Mouse (Mus musculus) myocyte (in vitro differentiated cells): ENCODE data around the gene Foxn1.

Experiments used
- MAX ChIP-seq: IDR thresholded peaks from one replicate; pipeline ENCODE4 v1.6.1; 2011; ENCODE audit warnings: low read depth, mild to moderate bottlenecking, control low read depth
- POLR2A ChIP-seq: IDR thresholded peaks from one replicate; pipeline ENCODE4 v1.6.1; 2011; ENCODE audit warnings: low read depth, mild to moderate bottlenecking, control low read depth, moderate library complexity; ENCODE audit not compliant: insufficient read length
- TCF12 ChIP-seq: IDR thresholded peaks from one replicate; pipeline ENCODE4 v1.6.1; 2011; ENCODE audit warnings: mild to moderate bottlenecking, control low read depth; ENCODE audit not compliant: poor library complexity, insufficient read depth, severe bottlenecking
- USF1 ChIP-seq: IDR thresholded peaks from one replicate; pipeline ENCODE4 v1.6.1; 2011; ENCODE audit warnings: low read depth, mild to moderate bottlenecking, control low read depth, moderate library complexity

- TF ChIP-seq POLR2A (no peak), USF1 (no peak), TCF12 (no peak), MAX (no peak)
These were observed 8.7 kb downstream of the Foxn1 start for GRCm38 (mm10) chr11:78377549-78378159.
